Mouse (Mus musculus) megakaryocyte-erythroid progenitor cell, adult 5-6 weeks (primary cell): ENCODE measurements around the gene Zfp758. TPM values are rescaled to one million over a fixed set of nuclear protein-coding genes. Genes with fewer than 3 reads are reported as not detected.
"Not testable (repeated sequence)": the region's sequence is repeated elsewhere in the genome, so short reads cannot be mapped to it uniquely, and the experiment has no call there.

Experiments used
- ATAC-seq: replicated peaks from 2 replicates; pipeline ENCODE4 v1.8.0; 2016; ENCODE audit warnings: mild to moderate bottlenecking, inconsistent platforms; ENCODE audit not compliant: severe bottlenecking, poor library complexity, low FRiP score, low TSS enrichment
- total RNA-seq, 2 experiments: library from RNA; stranded (forward) in 1 of 2; stranded (reverse) in 1 of 2; fragments of 200-1000, 215-1000 nt in 1 of 2; fragments of >200 nt in 1 of 2; fragmentation: Nextera tagmentation in 1 of 2; gene quantifications; 2 replicates each; pipeline ENCODE4 v1.2.3; 2014 to 2017

Zfp758 gene
- total RNA-seq (2014; fragmentation: Nextera tagmentation) (10.8 and 15.4 TPM in 2 replicates), total RNA-seq (2017) (14.8 and 30.3 TPM in 2 replicates)

DNA sequence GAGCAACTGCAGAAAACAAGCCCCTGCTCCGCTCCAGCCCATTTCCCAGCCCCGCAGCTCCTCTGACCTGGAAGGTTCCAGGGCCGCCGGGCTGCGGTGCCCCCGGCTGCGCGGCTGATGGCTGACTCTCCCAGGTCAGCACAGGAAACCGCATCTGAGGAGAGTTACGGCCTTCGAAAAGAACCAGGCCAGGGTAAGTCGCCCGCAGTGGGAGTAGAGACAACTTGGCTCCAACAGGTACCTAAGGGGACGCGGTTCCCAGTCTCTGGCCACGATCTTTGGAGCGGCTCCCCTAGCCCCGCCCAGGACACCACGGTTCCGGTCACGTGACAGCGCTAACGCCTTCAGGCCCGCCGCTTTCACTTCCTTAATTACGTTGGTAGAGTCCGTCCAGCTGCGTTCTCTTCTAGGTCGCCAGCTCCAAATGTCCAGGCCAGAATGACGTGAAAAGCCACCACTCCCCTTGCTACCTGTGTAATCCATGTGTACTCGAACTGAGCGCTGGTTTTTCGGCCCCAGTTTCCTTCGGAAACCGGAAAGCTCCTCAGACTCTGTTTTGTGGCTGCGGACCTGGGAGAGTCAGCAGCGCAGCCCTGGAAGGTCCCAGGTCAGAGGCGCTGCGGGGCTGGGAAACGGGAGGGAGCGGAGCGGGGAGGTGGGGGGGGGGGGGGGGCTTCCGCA lies at the start of gene Zfp758, which contains the start of gene Zfp944:
Zfp758 (plus strand) TSS at position 353 of the 681 bp plus-strand sequence.
Zfp944 (minus strand) TSS at position 300 of the 681 bp plus-strand sequence.
- ATAC-seq: peak; percentile 99

DNA sequence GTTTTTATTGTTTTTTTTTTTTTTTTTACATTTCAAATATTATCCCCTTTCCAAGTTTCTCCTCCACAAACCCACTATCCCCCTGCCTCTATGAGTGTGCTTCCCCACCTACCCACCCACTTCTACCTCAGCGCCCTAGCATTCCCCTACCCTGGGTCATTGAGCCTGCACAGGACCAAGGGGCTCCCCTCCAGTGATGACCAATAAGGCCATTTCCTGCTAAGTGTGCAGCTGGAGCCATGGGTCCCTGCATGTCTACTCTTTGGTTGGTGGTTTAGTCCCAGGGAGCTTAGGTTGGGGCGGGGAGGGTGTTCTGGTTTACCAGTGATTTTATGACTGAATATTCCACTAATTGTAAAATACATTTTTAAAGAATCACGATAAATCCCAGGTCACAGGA lies 47.0 kb upstream of the Zfp758 start:
- ATAC-seq: peak; percentile 16; the same call in 1 of the 2 replicates

DNA sequence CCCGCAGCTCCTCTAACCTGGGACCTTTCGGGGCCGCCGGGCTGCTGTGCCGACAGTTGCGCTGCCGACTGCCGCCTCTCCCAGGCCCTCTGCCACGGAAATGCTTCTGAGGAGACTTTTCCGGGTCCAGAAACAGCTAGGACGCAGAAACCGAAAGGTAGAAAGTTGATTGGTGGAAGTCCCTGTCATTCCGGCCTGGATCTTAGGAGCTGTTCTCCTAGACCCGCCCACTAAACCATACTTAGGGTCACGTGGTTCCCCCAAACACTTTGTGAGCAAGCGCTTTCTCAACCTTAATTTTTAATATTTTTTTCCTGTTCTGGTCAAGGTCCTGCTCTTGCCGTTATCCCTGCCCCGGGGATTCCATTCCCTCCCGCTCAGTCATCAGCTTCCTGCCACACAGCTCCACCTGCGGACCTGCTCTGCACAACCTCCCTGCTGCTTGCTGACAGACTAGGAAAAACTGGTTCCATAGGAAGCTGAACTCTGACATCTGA lies 46.5 kb upstream of the Zfp758 start, which contains the start of gene CT030661.1:
CT030661.1 (minus strand) TSS at position 108 of the 497 bp plus-strand sequence.
- peak; percentile 100 for ATAC-seq

- not testable (repeated sequence) for ATAC-seq
Measured at GRCm38 (mm10) chr17:22315247-22315646, 46.0 kb upstream of the Zfp758 start.

- ATAC-seq: peak; percentile 94
Measured at GRCm38 (mm10) chr17:22352794-22353193, 8.5 kb upstream of the Zfp758 start.

- peak; percentile 32 for ATAC-seq
Measured at GRCm38 (mm10) chr17:22360572-22360971, 681 bp upstream of the Zfp758 start.

- no peak for ATAC-seq
Measured at GRCm38 (mm10) chr17:22363895-22364294, 2.6 kb downstream of the Zfp758 start.

DNA sequence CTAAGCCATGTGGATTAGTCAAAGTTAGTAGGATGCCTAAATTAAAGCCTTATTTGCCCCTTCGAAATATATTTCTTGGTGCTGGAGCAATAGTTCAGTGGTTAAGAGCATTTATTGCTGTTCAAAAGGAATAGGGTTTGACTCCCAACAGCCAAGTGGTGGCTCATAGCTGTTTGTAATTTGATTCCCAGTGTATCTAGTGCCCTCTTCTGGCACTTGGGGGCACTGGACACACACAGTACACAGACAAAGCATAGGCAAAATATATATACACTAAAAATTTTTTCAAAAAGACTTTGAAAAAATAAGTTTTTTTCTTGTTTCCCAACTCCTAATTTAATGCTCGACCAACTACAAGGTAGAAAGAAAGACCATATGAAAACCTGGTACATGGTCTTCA lies 49.5 kb downstream of the Zfp758 start:
- peak; percentile 98 for ATAC-seq

DNA sequence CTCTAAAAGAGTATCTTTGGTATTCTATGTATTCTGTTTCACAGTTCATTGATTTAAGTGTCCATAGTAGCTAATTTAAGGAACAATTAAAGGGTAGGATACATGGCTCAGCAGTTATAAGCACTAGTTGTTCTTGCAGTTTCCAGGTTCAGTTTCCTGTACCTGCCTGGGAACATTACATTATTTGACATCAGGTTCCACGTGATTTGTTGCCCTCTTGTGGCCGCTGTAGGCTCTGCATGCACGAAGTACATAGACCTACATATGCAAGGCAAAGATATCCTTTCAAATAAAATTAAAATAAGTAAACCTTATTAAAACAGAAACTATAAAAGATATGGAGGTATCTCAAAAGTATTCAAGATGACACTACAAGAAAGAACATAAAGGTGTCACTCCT lies 56.3 kb downstream of the Zfp758 start:
- ATAC-seq: peak; percentile 98

DNA sequence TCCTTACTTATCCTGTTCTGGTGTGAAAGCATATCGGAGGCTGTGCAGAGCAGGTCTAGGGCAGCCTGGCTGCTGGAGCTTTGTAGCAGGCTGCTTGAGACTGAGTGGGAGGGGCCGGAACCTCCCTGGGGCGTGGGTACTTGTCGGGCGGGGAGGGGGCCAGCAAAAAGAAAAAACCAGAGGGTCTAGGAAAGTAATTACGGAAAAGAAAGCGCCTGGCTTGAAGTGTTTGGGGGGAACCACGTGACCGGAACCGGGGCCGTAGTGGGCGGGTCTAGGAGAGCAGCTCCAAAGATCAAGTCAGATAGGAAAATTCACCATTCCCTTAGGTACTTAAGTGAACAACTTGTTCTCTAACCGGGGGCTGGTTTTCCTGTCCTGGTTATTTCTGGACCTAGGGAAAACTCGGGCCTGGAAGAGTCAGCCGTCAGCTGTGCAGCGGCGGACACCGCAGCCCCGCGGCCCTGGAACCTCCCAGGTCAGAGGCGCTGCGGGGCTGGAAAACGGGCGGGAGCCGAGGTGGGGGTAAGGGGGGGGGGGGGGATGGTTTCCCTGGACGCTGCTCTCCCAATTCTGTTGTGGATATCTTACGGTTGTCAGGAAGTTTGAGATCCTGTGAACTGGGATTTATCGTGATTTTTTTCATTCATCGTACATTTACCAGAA lies 62.8 kb downstream of the Zfp758 start, which contains the start of gene Zfp946:
Zfp946 (plus strand) TSS at position 271 of the 666 bp plus-strand sequence.
- peak; percentile 94 for ATAC-seq

DNA sequence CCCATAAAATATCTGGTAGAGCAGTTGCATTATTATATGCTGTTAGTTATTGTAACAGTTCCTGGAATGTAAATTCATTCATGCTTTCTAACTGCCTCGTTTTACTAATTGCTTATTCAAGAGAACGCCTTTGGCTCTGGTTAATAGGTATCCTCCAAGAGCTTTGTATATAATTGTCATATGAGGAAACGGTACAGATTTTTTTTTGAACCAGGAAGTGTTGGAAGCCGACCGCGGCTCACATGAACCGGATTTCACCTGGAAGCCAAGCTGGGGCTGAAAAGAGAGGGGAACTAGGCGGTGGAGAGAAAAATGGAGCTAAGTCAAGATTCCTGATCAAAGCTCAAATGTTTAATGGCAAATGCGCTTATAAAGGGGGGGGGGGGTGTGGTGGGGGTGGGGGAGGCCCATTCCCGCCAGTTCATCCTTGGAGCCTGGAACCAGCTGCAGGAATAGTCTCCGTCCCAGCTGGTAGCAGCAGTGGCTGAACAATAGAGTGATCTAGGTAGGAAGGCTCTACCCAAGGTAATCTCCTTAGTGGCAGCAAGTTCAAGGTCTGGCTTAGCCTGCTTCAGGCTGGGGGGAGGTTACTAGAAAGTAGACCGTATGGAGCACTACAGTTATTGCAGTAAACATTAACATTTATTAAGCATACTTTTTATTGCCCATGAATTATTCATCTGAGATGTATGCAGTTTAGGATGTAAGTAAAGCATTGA lies 63.5 kb downstream of the Zfp758 start:
- ATAC-seq: no peak

Other genes with a start within 250 kb of the Zfp758 start
- gene Zfp947, start 195.3 kb upstream of the Zfp758 start, total RNA-seq (2014; fragmentation: Nextera tagmentation): 1.4 and 2.1 TPM in 2 replicates
- gene Zfp947, start 195.3 kb upstream of the Zfp758 start, total RNA-seq (2017): 2.5 and 3.1 TPM in 2 replicates
- 4.7 and 9.6 TPM in 2 replicates for gene Zfp994, start 135.8 kb upstream of the Zfp758 start, total RNA-seq (2014; fragmentation: Nextera tagmentation)
- 3.8 and 7.0 TPM in 2 replicates for gene Zfp994, start 135.8 kb upstream of the Zfp758 start, total RNA-seq (2017)
- gene CT030661.1, start 46.6 kb upstream of the Zfp758 start, total RNA-seq (2014; fragmentation: Nextera tagmentation): 18.4 and 21.5 TPM in 2 replicates
- 14.6 and 35.7 TPM in 2 replicates for gene CT030661.1, start 46.6 kb upstream of the Zfp758 start, total RNA-seq (2017)
- gene Zfp944, start 53 bp upstream of the Zfp758 start, total RNA-seq (2014; fragmentation: Nextera tagmentation): 16.6 and 26.8 TPM in 2 replicates
- 6.8 and 11.1 TPM in 2 replicates for gene Zfp944, start 53 bp upstream of the Zfp758 start, total RNA-seq (2017)
- gene Zfp946, start 62.8 kb downstream of the Zfp758 start, total RNA-seq (2014; fragmentation: Nextera tagmentation): 5.2 and 6.5 TPM in 2 replicates
- 2.8 and 3.2 TPM in 2 replicates for gene Zfp946, start 62.8 kb downstream of the Zfp758 start, total RNA-seq (2017)
- not detected in 2 replicates for gene Vmn2r111, start 212.0 kb downstream of the Zfp758 start, total RNA-seq (2014; fragmentation: Nextera tagmentation)
- gene Vmn2r111, start 212.0 kb downstream of the Zfp758 start, total RNA-seq (2017): not detected in 2 replicates
- not detected in 2 replicates for gene Vmn2r112, start 239.5 kb downstream of the Zfp758 start, total RNA-seq (2014; fragmentation: Nextera tagmentation)
- gene Vmn2r112, start 239.5 kb downstream of the Zfp758 start, total RNA-seq (2017): not detected in 2 replicates